Mouse (Mus musculus) CH12.LX (cell line): ENCODE measurements at regions not wholly inside any gene's neighbourhood (a gene's known extent, or its start where the extent isn't known, plus 50 kb on each side); places are given as distances from the start of the nearest gene placed in this dataset.

Experiments used
- DNase-seq: peaks from one replicate; pipeline ENCODE4 v3.0.0-alpha.2; 2013; ENCODE audit errors: extremely low read depth
- H3K27ac ChIP-seq: 2 replicates; pipeline ENCODE4 v1.5.1; 2012; ENCODE audit warnings: low read depth, mild to moderate bottlenecking, control low read depth, moderate library complexity; ENCODE audit not compliant: insufficient read depth
- H3K27me3 ChIP-seq: replicated peaks from 2 replicates; pipeline ENCODE3; 2012; ENCODE audit warnings: inconsistent platforms
- H3K36me3 ChIP-seq, 2 experiments: replicated peaks in 1 of 2; 2 replicates each; pipeline versions ENCODE3 to v1.6.1; 2012; ENCODE audit warnings: inconsistent platforms in 1 of 2, low read length in 1 of 2, mild to moderate bottlenecking in 1 of 2, mixed read lengths in 1 of 2, moderate library complexity in 1 of 2; ENCODE audit not compliant: control insufficient read depth in 1 of 2, insufficient read depth in 1 of 2
- H3K4me1 ChIP-seq, 2 experiments: 2 replicates each; pipeline ENCODE4 v1.6.1; 2012; ENCODE audit warnings: inconsistent platforms in 1 of 2, moderate library complexity in 1 of 2; ENCODE audit not compliant: insufficient read depth in 2 of 2, control insufficient read depth in 1 of 2
- H3K4me2 ChIP-seq: 2 replicates; pipeline ENCODE4 v1.6.1; 2012; ENCODE audit warnings: low read depth, mild to moderate bottlenecking, control low read depth; ENCODE audit not compliant: poor library complexity, insufficient read depth, severe bottlenecking
- H3K4me3 ChIP-seq, 3 experiments: fragments of 150-350 bp in 1 of 3; sonication (generic) in 1 of 3; replicated peaks in 1 of 3; 2 replicates each; pipeline versions ENCODE3 to v1.5.1; 2011 to 2012; ENCODE audit warnings: low read depth in 2 of 3, low read length in 2 of 3, mild to moderate bottlenecking in 2 of 3, moderate library complexity in 2 of 3, control low read depth in 1 of 3, improper control_type of control experiment in 1 of 3, inconsistent platforms in 1 of 3, mixed read lengths in 1 of 3; ENCODE audit not compliant: poor library complexity in 1 of 3
- H3K79me2 ChIP-seq: replicated peaks from 2 replicates; pipeline ENCODE4 v1.6.1; 2012; ENCODE audit warnings: mild to moderate bottlenecking, moderate library complexity; ENCODE audit not compliant: control insufficient read depth, poor library complexity, insufficient read depth, severe bottlenecking; ENCODE audit errors: extremely low read depth
- H3K9ac ChIP-seq: 2 replicates; pipeline ENCODE4 v1.6.1; 2012; ENCODE audit warnings: low read depth, mild to moderate bottlenecking, control low read depth, moderate library complexity; ENCODE audit not compliant: insufficient read depth
- H3K9me3 ChIP-seq: replicated peaks from 2 replicates; pipeline ENCODE3; 2012; ENCODE audit warnings: low read length, inconsistent platforms, mixed read lengths
- ELF1 ChIP-seq: IDR thresholded peaks from 2 replicates; pipeline ENCODE4 v1.6.1; 2014; ENCODE audit warnings: low read depth, mild to moderate bottlenecking, inconsistent platforms, low read length, improper control_type of control experiment
- IRF4 ChIP-seq: IDR thresholded peaks from 2 replicates; pipeline ENCODE4 v1.6.1; 2014; ENCODE audit warnings: low read depth, mild to moderate bottlenecking, inconsistent platforms, low read length, improper control_type of control experiment
- JUN ChIP-seq: IDR thresholded peaks from 2 replicates; pipeline ENCODE4 v1.6.1; 2011; ENCODE audit warnings: low read depth, mild to moderate bottlenecking, low read length, improper control_type of control experiment, moderate library complexity; ENCODE audit not compliant: insufficient read depth
- JUND ChIP-seq: conservative IDR thresholded peaks from 2 replicates; pipeline ENCODE4 v1.6.1; 2011; ENCODE audit warnings: low read depth, low read length, improper control_type of control experiment
- KAT2A ChIP-seq: IDR thresholded peaks from 2 replicates; pipeline ENCODE4 v1.6.1; 2012; ENCODE audit warnings: low read length, improper control_type of control experiment, inconsistent platforms; ENCODE audit not compliant: insufficient replicate concordance
- MAZ ChIP-seq: IDR thresholded peaks from 2 replicates; pipeline ENCODE4 v1.6.1; 2012; ENCODE audit warnings: low read depth, mild to moderate bottlenecking, inconsistent platforms, low read length, improper control_type of control experiment, moderate library complexity
- NELFE ChIP-seq: IDR thresholded peaks from 2 replicates; pipeline ENCODE4 v1.6.1; 2011; ENCODE audit warnings: low read depth, low read length, improper control_type of control experiment
- NRF1 ChIP-seq: IDR thresholded peaks from 2 replicates; pipeline ENCODE4 v1.6.1; 2014; ENCODE audit warnings: low read depth, mild to moderate bottlenecking, inconsistent platforms, low read length, improper control_type of control experiment, moderate library complexity
- PAX5 ChIP-seq: IDR thresholded peaks from 2 replicates; pipeline ENCODE4 v1.6.1; 2012; ENCODE audit warnings: low read length, inconsistent platforms, mixed read lengths
- POLR2A ChIP-seq: IDR thresholded peaks from 2 replicates; pipeline ENCODE4 v1.6.1; 2011; ENCODE audit warnings: low read depth, mild to moderate bottlenecking, improper control_type of control experiment, low read length
- RAD21 ChIP-seq: IDR thresholded peaks from 2 replicates; pipeline ENCODE4 v1.6.1; 2011; ENCODE audit warnings: low read depth, mild to moderate bottlenecking, low read length, improper control_type of control experiment, moderate library complexity
- SMC3 ChIP-seq: IDR thresholded peaks from 2 replicates; pipeline ENCODE4 v1.6.1; 2011; ENCODE audit warnings: low read depth, low read length, improper control_type of control experiment
- UBTF ChIP-seq: IDR thresholded peaks from 2 replicates; pipeline ENCODE4 v1.6.1; 2012; ENCODE audit warnings: low read depth, mild to moderate bottlenecking, inconsistent platforms, low read length, improper control_type of control experiment, moderate library complexity
- USF2 ChIP-seq: conservative IDR thresholded peaks from 2 replicates; pipeline ENCODE4 v1.6.1; 2011; ENCODE audit warnings: low read depth, low read length, improper control_type of control experiment
- ZC3H11A ChIP-seq: IDR thresholded peaks from 2 replicates; pipeline ENCODE4 v1.6.1; 2012; ENCODE audit warnings: low read depth, mild to moderate bottlenecking, inconsistent platforms, low read length, improper control_type of control experiment
- ZKSCAN1 ChIP-seq: IDR thresholded peaks from 2 replicates; pipeline ENCODE4 v1.6.1; 2012; ENCODE audit warnings: low read depth, inconsistent platforms, low read length, improper control_type of control experiment, borderline replicate concordance
- ZMIZ1 ChIP-seq: IDR thresholded peaks from 2 replicates; pipeline ENCODE4 v1.6.1; 2012; ENCODE audit warnings: low read depth, mild to moderate bottlenecking, inconsistent platforms, low read length, improper control_type of control experiment
- dilution Hi-C: fragments of 300-500 bp; cut with MboI; formaldehyde crosslinking; loops from 2 replicates; pipeline ENCODE4 v1.14.3; 2020; ENCODE audit warnings: low sequenced_read_pairs; ENCODE audit not compliant: extremely low pct_unique_long_range_greater_than_20kb, extremely low pct_ligation_motif_present
- in situ Hi-C: fragments of 300-500 bp; cut with MboI; formaldehyde crosslinking; loops from 3 replicates; pipeline ENCODE4 v1.14.3; 2019; ENCODE audit warnings: low sequenced_read_pairs, low pct_ligation_motif_present, low pct_unique_long_range_greater_than_20kb, mixed read lengths

DNA sequence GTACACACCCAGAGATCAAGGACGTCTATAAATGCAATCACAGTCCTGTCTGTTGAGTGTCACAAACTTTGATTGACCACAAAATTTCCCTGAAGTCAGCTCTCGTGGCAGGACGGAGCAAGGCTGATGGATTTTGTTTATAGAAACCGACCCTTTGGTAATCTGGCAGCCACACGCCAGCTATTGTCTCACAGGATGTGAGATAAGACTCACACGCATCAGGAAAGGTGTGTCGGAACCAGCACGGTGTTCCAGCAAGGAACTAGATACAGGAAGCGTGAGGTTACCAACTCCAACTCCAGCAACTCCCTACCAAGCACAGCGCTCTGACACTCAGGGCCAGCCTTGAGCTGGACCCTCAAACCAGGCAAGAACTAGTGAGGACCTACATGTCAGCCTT, 112.4 kb upstream of the Cops8 start:
- dilution Hi-C loops (no loop called here), in situ Hi-C loops (no loop called here)
- no peak for DNase-seq

DNA sequence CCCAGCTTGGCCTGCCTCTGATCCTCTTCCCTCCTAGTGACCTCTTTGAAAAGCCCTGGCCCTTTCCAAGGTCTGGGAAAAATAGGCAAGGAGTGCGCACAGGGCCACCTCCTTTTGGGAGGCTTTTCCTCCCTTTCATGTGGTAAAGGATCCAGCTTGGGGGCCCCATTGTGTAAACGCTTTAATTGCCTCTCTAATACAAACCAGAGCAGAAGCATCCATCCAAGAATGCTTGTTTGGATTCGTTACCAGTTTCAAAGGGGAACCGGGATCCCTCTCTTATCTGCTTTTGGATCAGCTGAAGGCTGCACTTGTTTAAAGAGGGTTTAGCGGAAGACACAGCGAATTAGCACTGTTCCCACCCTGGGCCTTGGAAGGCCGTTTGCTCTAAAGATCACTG, 109.3 kb upstream of the Cops8 start:
- no peak overlapping the region for H3K27ac ChIP-seq
- no peaks in the 10 kb centered on the region for H3K27me3 ChIP-seq
- H3K79me2 ChIP-seq: no peaks in the 10 kb centered on the region
- DNase-seq: no peak
- dilution Hi-C loops (no loop called here), in situ Hi-C loops (no loop called here)
- no peaks in the 10 kb centered on the region for H3K36me3 ChIP-seq
- H3K4me1 ChIP-seq: no peaks in the 10 kb centered on the region; a peak in 1 of 4 replicates
- no peak overlapping the region for H3K4me3 ChIP-seq
- H3K9ac ChIP-seq: no peak overlapping the region
- H3K4me2 ChIP-seq: no peak overlapping the region
- H3K9me3 ChIP-seq: peaks cover 6% of the 10 kb centered on the region
- TF ChIP-seq JUN: no peak
- no peak for TF ChIP-seq UBTF
- TF ChIP-seq ZC3H11A: no peak
- no peak for TF ChIP-seq NRF1
- TF ChIP-seq SMC3: no peak
- TF ChIP-seq USF2: no peak
- TF ChIP-seq ELF1: no peak
- TF ChIP-seq IRF4: no peak
- TF ChIP-seq RAD21: no peak
- TF ChIP-seq NELFE: no peak

More for the DNA sequence above, 112.4 kb upstream of the Cops8 start:
- H3K27me3 ChIP-seq: no peaks in the 10 kb centered on the region
- H3K27ac ChIP-seq: no peak overlapping the region
- H3K4me2 ChIP-seq: no peak overlapping the region
- no peak overlapping the region for H3K4me3 ChIP-seq
- TF ChIP-seq KAT2A (no peak), PAX5 (no peak), JUND (no peak), MAZ (no peak), POLR2A (no peak), ZKSCAN1 (no peak), ZMIZ1 (no peak)
- no peaks in the 10 kb centered on the region; a peak in 1 of 4 replicates for H3K4me1 ChIP-seq
- no peak overlapping the region for H3K9ac ChIP-seq
- no peaks in the 10 kb centered on the region for H3K36me3 ChIP-seq
- peaks cover 3% of the 10 kb centered on the region for H3K9me3 ChIP-seq
- no peaks in the 10 kb centered on the region for H3K79me2 ChIP-seq
